Mouse (Mus musculus): ENCODE measurements around the gene Hoxb6. TPM values are rescaled to one million over a fixed set of nuclear protein-coding genes. Genes with fewer than 3 reads are reported as not detected.

Gene Hoxb6
- polyA plus RNA-seq, 1 experiment: 62.7 TPM

DNA sequence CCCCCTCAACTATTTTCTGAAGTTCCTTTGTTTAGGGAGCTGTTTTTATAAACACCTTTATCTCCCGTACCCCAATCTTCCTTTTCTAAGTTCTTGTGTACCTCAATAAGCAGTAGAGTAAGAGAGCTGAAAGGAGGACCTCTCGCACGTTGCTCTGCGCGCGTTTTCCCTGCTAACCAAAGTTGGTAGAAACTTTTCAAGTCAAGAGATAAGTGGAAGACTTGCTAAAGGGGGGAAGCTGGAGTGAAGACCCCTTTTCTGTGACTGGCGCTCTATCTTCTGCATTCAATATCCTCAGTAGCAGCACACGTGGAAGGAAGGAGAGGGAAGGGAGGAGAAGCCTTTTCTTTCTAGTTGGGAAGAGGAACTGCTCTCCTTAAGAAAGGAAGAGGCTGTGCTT, 32.7 kb downstream of the Hoxb6 start:
- peaks cover 1% of the 10 kb centered on the region; the same call in 1 of the 2 replicates for H3K36me3 ChIP-seq (ENCODE audit: control insufficient read depth, insufficient read depth, low read length)

DNA sequence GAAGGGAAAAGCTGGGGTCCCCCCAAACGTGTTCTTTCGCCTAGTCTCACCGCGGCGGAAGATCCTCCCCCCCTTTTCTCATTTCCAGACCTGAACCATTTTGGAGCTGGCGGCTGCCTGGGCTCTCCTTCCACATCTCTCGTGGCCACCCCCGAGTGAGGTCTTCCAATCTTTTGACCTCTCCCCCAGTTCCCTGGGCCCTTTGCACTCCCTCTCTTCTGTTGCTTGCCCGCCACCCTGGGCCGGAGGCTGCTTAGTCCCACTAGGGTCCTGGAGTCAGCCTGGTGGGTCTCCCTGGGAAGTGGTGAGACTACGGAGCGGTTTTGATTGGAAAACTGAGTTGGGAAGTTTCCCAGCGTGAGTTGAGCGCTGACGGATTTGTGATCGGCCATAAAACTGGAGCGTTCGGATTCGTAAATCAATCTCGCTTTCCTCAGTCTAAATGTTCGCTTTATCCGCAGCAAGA, 33.5 kb downstream of the Hoxb6 start:
- peak overlapping the region; percentile 73 for H3K27ac ChIP-seq (ENCODE audit: insufficient read depth, low read depth, low read length)
- WGBS: 55% methylated on average over 22 of the region's 22 CpGs

More for the DNA sequence above, 32.7 kb downstream of the Hoxb6 start:
- H3K4me3 ChIP-seq (ENCODE audit: insufficient read depth, low read depth, low read length): no peak overlapping the region
- no peak for DNase-seq
- peak overlapping the region; percentile 9; the same call in 1 of the 2 replicates for H3K27ac ChIP-seq (ENCODE audit: insufficient read depth, low read depth, low read length)
- H3K4me1 ChIP-seq (ENCODE audit: control insufficient read depth, insufficient read depth, low read length): 0 out of 2 replicates have a peak, but pooled peaks cover 7% of the 10 kb centered on the region
- no peaks in the 10 kb centered on the region for H3K27me3 ChIP-seq (replicated peaks; ENCODE audit: control insufficient read depth, insufficient read depth, low read length)
- no peak for TF ChIP-seq POLR2A (IDR thresholded peaks at IDR 0.05; ENCODE audit: low read depth, low read length)
- 66% methylated on average over 8 of the region's 8 CpGs for WGBS

DNA sequence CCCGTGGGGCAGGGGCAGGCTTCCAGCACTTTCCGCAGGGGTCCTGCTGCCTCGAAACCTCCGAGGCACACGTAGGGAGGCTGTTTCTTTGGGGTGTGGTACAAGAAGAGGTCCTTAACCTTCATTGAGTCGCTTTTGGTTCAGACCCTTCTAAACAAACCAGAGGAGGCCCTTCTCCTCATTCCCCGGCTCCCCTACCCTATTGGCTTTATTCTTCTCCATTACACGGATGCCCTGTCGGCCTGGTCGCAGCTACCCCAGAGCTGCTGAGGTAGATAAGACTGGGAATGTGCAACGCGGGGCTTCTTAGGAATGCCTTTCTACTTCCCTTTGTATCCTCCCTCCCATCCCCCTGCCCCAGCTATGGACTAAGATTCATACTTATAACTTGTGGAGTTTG, 34.4 kb downstream of the Hoxb6 start:
- no peaks in the 10 kb centered on the region; the same call in 1 of the 2 replicates for H3K36me3 ChIP-seq (ENCODE audit: control insufficient read depth, insufficient read depth, low read length)
- WGBS: 58% methylated on average over 12 of the region's 12 CpGs
- peaks cover 9% of the 10 kb centered on the region for H3K4me1 ChIP-seq (ENCODE audit: control insufficient read depth, insufficient read depth, low read length)
- TF ChIP-seq POLR2A (IDR thresholded peaks at IDR 0.05; ENCODE audit: low read depth, low read length) (no peak), CTCF (conservative IDR thresholded peaks at IDR 0.05; ENCODE audit: insufficient read depth, insufficient read length, low read depth, low read length) (no peak)
- no peak overlapping the region for H3K4me3 ChIP-seq (ENCODE audit: insufficient read depth, low read depth, low read length)
- peak overlapping the region; percentile 15 for H3K27ac ChIP-seq (ENCODE audit: insufficient read depth, low read depth, low read length)
- DNase-seq: no peak
- H3K27me3 ChIP-seq (replicated peaks; ENCODE audit: control insufficient read depth, insufficient read depth, low read length): no peaks in the 10 kb centered on the region

More for the DNA sequence above, 33.5 kb downstream of the Hoxb6 start:
- Histone ChIP-seq H3K4me3 (ENCODE audit: insufficient read depth, low read depth, low read length) (no peak overlapping the region), H3K27me3 (replicated peaks; ENCODE audit: control insufficient read depth, insufficient read depth, low read length) (no peaks in the 10 kb centered on the region), H3K36me3 (ENCODE audit: control insufficient read depth, insufficient read depth, low read length) (peaks cover under 1% of the 10 kb centered on the region; the same call in 1 of the 2 replicates), H3K4me1 (ENCODE audit: control insufficient read depth, insufficient read depth, low read length) (0 out of 2 replicates have a peak, but pooled peaks cover 7% of the 10 kb centered on the region)
- DNase-seq: no peak
- no peak for TF ChIP-seq POLR2A (IDR thresholded peaks at IDR 0.05; ENCODE audit: low read depth, low read length)
- no peak for TF ChIP-seq CTCF (conservative IDR thresholded peaks at IDR 0.05; ENCODE audit: insufficient read depth, insufficient read length, low read depth, low read length)

DNA sequence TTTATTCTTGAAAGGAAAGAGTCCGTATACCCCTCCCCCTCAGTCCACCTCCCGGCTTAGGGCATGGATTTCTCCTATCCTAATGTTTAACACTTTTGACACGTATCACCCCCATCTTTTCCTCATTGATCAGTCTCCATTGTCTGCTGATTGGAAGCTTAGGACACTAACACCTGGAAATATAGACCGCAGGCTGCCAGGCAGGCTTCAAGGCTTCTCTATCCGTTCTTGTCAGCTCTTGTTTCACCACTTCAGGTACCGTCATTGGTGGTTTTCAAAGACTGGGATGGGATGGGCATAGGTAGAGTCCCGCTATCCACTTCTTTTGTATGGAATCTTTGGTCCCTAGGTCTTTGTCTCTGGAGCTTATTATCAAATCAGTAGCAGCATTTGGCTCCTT, 34.8 kb downstream of the Hoxb6 start:
- 74% methylated on average over 7 of the region's 7 CpGs for WGBS
- no peaks in the 10 kb centered on the region for H3K27me3 ChIP-seq (replicated peaks; ENCODE audit: control insufficient read depth, insufficient read depth, low read length)
- no peak overlapping the region for H3K4me3 ChIP-seq (ENCODE audit: insufficient read depth, low read depth, low read length)
- H3K27ac ChIP-seq (ENCODE audit: insufficient read depth, low read depth, low read length): peak overlapping the region; percentile 15; the same call in 1 of the 2 replicates
- H3K4me1 ChIP-seq (ENCODE audit: control insufficient read depth, insufficient read depth, low read length): peaks cover 13% of the 10 kb centered on the region
- no peak for DNase-seq
- TF ChIP-seq POLR2A (IDR thresholded peaks at IDR 0.05; ENCODE audit: low read depth, low read length) (no peak), CTCF (conservative IDR thresholded peaks at IDR 0.05; ENCODE audit: insufficient read depth, insufficient read length, low read depth, low read length) (no peak)
- H3K36me3 ChIP-seq (ENCODE audit: control insufficient read depth, insufficient read depth, low read length): no peaks in the 10 kb centered on the region; the same call in 1 of the 2 replicates

DNA sequence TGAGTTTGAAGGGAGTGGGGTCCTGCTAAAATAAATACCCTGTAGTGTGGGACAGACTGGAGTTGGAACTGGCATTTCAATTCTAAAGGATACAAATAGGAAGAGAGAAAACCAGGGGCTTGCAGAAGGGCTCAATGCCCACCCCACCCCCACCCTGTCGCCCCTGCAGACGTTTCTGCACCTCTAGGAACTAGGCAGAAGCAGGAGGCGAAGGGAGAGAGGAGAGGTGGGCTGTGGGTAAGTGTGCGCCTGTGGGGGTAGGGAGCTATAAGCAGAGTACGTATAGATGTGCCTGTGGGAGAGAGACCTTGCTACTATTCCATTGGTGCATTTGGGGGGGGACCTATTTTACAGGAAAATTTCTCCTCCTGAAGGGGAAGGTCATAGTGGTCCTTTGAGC, 35.5 kb downstream of the Hoxb6 start:
- DNase-seq: no peak
- H3K27ac ChIP-seq (ENCODE audit: insufficient read depth, low read depth, low read length): no peak overlapping the region
- no peaks in the 10 kb centered on the region for H3K27me3 ChIP-seq (replicated peaks; ENCODE audit: control insufficient read depth, insufficient read depth, low read length)
- TF ChIP-seq POLR2A (IDR thresholded peaks at IDR 0.05; ENCODE audit: low read depth, low read length) (no peak), CTCF (conservative IDR thresholded peaks at IDR 0.05; ENCODE audit: insufficient read depth, insufficient read length, low read depth, low read length) (no peak)
- peaks cover 17% of the 10 kb centered on the region for H3K4me1 ChIP-seq (ENCODE audit: control insufficient read depth, insufficient read depth, low read length)
- H3K4me3 ChIP-seq (ENCODE audit: insufficient read depth, low read depth, low read length): no peak overlapping the region
- WGBS: 65% methylated on average over 5 of the region's 5 CpGs
- H3K36me3 ChIP-seq (ENCODE audit: control insufficient read depth, insufficient read depth, low read length): no peaks in the 10 kb centered on the region; the same call in 1 of the 2 replicates

DNA sequence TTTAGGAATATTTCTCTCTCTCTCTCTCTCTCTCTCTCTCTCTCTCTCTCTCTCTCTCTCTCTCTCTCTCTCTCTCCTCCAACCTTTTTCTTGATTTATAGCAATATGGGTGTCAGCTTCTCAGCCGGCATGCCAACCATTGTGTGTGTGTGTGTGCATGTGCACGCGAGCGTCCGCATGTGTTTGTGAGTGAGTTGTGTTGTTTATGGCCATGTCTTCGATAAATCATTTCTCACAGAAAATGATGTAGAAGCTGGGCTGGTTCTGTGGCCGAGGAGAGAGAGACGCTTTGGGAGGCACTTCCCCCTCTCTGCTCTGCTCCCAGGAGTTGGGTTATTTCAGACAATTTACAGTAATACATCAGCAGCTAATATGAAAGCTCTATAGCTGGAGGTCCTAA, 36.3 kb downstream of the Hoxb6 start:
- H3K36me3 ChIP-seq (ENCODE audit: control insufficient read depth, insufficient read depth, low read length): no peaks in the 10 kb centered on the region; the same call in 1 of the 2 replicates
- TF ChIP-seq CTCF (conservative IDR thresholded peaks at IDR 0.05; ENCODE audit: insufficient read depth, insufficient read length, low read depth, low read length) (no peak), POLR2A (IDR thresholded peaks at IDR 0.05; ENCODE audit: low read depth, low read length) (no peak)
- H3K27me3 ChIP-seq (replicated peaks; ENCODE audit: control insufficient read depth, insufficient read depth, low read length): no peaks in the 10 kb centered on the region
- H3K4me1 ChIP-seq (ENCODE audit: control insufficient read depth, insufficient read depth, low read length): peaks cover 18% of the 10 kb centered on the region
- WGBS: 37% methylated on average over 8 of the region's 8 CpGs
- no peak for DNase-seq
- peak overlapping the region; percentile 39; the same call in 1 of the 2 replicates for H3K27ac ChIP-seq (ENCODE audit: insufficient read depth, low read depth, low read length)
- no peak overlapping the region for H3K4me3 ChIP-seq (ENCODE audit: insufficient read depth, low read depth, low read length)

DNA sequence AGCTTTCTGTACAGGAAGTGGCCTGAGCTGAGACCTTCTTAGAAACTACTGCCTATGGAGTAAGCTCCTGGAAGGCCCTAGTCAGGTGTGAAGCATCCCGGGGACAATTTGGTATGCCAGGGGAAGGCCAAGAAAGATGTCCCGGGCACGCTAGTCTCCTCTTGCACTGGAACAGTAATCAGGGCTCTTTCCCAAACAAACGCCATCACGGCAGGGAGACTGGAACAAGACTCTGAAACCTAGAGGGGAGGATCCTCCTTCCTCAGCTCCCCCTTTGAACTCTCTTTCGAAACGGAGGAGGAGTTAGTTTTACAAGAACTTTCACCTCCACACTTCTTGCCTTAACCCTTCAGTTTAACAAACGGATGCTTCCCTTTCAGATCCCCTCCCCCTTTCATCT, 39.8 kb downstream of the Hoxb6 start:
- no peaks in the 10 kb centered on the region; the same call in 1 of the 2 replicates for H3K36me3 ChIP-seq (ENCODE audit: control insufficient read depth, insufficient read depth, low read length)
- 25% methylated on average over 8 of the region's 8 CpGs for WGBS
- H3K27me3 ChIP-seq (replicated peaks; ENCODE audit: control insufficient read depth, insufficient read depth, low read length): no peaks in the 10 kb centered on the region
- no peak overlapping the region for H3K4me3 ChIP-seq (ENCODE audit: insufficient read depth, low read depth, low read length)
- DNase-seq: no peak
- H3K27ac ChIP-seq (ENCODE audit: insufficient read depth, low read depth, low read length): peak overlapping the region; percentile 51; the same call in 1 of the 2 replicates
- TF ChIP-seq CTCF (conservative IDR thresholded peaks at IDR 0.05; ENCODE audit: insufficient read depth, insufficient read length, low read depth, low read length) (no peak), POLR2A (IDR thresholded peaks at IDR 0.05; ENCODE audit: low read depth, low read length) (no peak)
- peaks cover 43% of the 10 kb centered on the region for H3K4me1 ChIP-seq (ENCODE audit: control insufficient read depth, insufficient read depth, low read length)

All from kidney, adult 2 months (tissue).